Mouse (Mus musculus) ES-E14 (cell line): Measurements from ENCODE around the gene Ccar1.

Experiments used
- CHD2 ChIP-seq: IDR thresholded peaks from 2 replicates; pipeline ENCODE4 v1.6.1; 2014; ENCODE audit warnings: mild to moderate bottlenecking, low read depth, low read length, inconsistent platforms
- MAFK ChIP-seq: IDR thresholded peaks from 2 replicates; pipeline ENCODE4 v1.6.1; 2014; ENCODE audit warnings: mild to moderate bottlenecking, low read depth, low read length, inconsistent platforms; ENCODE audit not compliant: insufficient read depth
- ZNF384 ChIP-seq: IDR thresholded peaks from 2 replicates; pipeline ENCODE4 v1.6.1; 2012; ENCODE audit warnings: low read depth, low read length, inconsistent platforms

DNA sequence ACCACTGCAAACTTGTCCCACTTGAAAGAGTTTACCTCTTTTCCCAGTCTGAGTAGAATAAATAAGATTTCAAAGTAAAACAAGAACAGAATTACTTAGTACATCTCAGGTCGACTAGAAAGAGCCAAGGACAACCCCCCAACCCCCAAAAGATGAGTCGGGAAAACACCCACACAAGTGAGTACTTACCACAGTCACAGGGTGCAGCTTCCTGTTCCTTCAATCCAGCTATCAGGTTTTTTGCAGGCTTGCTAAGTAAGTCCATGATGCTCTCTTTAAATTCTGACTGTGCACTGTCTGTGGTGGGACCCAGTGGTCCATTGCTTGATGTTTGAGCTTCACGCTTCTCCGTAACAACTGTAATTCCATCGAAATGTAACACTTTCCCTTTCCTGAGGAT lies 45.9 kb upstream of the Ccar1 start:
- TF ChIP-seq CHD2 = no peak
- no peak for TF ChIP-seq MAFK
- TF ChIP-seq ZNF384 = no peak
